Mouse (Mus musculus): ENCODE results near the gene Clpb.
"Not testable (repeated sequence)": the region's sequence is repeated elsewhere in the genome, so short reads cannot be mapped to it uniquely, and the experiment has no call there.

Clpb gene

DNA sequence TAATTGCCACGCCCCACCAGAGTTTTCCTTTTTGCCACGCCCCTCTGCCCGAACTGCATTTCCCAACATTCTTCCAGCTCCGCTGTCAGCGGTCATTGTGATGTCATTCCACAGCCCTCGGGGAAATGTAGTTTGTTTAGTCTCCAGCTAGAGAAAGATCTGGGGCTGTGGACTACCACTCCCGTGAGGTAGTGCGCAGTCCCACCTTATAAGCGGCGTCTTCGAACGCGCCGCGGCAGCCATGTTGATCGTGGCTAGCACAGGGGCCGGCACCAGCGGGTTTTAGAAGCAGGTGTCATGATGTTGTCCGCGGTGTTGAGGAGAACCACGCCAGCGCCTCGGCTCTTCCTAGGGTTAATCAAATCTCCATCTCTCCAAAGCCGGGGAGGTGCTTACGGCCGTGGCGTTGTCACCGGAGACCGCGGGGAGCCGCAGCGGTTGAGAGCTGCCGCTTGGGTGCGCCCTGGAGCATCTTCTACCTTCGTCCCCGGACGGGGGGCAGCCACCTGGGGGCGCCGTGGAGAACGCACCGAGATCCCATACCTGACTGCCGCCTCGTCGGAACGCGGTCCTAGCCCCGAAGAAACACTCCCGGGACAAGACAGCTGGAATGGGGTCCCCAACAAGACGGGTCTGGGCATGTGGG is at the start of gene Clpb:
Gene Clpb (plus strand): TSS at position 120 of the 646 bp plus-strand sequence.
- DNase-seq: peak; percentile 96

DNA sequence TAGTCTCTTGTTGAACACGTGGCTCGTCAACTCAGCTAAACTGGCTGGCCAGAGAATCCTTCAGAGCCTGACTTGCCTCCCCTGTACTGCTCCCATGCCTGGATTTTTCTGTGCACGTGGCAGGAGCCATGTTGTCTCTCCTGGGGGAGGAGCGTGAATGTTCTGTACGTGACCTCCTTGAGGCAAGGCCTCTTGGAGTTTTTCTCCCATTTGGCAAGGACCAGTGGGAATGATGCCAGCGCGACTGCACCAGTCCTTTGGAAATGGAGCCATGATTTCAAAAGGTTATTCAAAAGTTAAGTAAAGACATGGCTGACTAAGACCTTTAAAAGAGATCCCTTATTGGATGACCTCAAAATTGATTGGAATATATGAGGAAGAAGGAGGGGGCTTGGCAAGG is 48.0 kb upstream of the Clpb start:
- no peak for DNase-seq

DNA sequence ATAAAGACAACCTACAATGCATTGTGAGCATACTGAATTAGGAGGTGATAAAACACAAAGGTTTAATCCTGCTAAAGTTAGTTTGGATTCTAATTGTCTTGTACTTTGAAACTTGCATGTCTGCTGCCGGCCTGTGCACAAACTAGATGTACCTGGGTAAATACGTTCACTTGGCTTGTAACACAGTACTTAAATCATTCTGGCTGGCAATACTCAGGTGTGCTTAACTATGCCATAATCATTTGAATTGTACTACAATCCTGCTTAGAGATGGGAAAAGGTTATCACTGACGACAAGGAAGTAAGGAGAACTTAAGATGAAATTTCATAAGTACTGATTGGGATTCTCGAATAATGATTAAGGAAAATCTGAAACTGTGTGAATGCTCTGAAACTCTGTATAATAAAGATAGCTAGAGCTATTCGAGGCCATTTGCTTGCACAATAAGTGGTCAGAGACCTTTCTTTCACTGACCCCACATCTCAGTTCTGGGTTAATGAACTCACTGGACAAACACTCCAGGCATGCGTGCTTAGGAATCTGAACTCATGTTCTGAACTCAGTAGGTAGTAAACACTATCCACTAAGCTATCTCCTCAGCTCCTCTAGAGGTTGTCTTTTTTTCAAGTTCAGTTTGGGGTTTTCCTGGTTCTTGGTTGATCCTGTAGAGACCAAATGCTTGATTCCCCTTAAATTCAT is 47.1 kb upstream of the Clpb start:
- DNase-seq: no peak

DNA sequence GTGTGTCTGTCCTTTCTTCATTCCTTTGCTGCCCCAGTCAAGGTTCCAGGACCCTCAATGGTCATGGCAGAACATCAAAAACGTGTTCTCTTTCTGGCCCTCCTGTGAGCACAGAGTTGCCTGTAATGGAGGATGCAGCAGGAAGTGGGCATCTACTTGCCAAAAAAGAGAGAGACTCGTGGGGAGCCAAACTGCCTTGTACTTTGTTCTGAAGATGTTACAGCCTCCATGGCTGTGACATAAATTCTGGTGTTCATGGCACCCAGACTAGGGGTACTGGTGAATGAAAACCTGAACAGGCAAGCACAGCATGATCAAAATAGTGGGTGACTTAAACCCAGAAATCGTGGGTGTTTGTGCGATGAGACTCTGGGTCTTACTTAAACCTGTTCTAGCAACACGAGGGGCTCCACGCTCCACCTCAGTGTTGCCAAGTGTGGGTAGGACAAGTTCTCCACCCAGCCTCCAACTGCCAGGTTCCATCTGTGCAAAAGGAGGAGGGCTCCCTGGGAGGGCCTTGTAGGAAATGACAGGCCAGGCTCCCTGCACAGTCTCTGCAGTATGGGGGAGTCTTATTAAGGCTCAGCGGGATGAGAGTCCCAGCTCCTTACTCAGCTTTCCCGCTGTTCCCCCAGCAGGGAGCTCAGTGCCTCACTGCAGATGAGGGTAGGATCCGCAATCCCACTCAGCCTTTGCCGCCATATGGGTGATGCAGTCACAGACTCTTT is 45.8 kb upstream of the Clpb start:
- DNase-seq: no peak

DNA sequence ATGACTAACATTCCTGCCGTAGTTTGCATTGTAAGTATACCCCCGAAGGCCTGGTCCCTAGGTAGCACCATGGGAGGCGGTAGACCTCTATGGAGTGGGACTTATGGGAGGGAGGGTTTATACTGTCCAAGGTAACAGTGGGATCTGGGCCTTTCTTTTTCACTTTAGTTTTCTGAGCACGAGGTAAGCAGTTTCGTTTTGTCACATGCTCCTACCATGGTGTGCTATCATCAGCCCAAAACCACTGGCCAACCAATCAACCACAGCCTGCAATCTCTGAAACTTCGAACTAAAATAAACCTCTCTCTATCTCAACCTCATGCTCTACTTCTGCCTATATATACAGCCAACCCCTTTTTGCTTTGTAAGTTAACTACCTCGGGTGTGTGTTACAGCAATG is 45.2 kb upstream of the Clpb start:
- no peak for DNase-seq

DNA sequence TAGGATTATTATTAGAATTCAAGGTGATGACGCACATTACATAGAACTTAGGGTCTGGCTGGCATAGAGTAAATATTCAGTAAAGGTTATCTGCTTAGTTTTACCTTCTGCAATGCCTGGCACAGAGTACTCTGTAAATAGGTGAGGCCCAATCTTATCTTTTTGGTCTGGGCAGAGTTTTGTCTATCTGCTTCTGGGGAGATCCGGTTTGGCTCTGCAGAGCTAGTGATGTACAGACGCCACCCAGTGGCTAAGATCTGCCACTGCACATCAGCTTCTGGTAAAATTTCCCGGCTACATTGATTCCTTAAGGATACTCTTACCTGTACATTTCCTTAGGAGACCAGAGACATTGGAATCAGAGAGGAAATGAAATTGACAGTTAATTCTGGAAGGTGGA is 43.1 kb upstream of the Clpb start:
- DNase-seq: peak; percentile 50

DNA sequence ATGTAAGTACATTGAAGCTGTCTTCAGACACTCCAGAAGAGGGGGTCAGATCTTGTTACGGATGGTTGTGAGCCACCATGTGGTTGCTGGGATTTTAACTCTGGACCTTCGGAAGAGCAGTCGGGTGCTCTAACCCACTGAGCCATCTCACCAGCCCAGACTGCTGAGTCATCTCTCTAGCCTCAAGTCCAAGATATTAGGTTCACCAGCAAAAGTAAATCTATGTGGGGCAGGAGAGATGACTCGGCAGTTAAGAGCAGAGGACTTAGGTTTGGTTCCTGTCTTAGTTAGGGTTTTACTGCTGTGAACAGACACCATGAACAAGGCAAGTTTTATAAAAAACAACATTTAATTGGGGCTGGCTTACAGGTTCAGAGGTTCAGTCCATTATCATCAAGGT is 41.6 kb upstream of the Clpb start:
- not testable (repeated sequence) for DNase-seq

DNA sequence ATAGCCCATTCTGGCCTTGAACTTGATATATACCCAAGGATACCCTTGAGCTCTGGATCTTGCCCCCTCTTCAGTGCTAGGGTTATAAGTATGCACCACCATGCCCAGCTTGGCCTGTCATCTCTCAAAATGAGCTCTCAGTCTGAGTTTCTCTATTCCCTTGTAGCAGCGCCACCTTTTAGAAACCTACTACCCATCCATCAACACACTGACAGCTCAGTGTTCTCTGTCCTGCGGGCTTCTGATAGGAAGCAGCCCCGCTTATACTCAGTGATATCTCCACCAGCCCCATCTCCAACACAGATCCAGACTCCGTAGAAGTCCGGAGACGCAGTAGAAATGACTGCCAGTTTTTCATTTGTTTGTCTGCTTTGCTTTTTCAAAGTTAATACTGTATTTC is 39.1 kb upstream of the Clpb start:
- DNase-seq: no peak

DNA sequence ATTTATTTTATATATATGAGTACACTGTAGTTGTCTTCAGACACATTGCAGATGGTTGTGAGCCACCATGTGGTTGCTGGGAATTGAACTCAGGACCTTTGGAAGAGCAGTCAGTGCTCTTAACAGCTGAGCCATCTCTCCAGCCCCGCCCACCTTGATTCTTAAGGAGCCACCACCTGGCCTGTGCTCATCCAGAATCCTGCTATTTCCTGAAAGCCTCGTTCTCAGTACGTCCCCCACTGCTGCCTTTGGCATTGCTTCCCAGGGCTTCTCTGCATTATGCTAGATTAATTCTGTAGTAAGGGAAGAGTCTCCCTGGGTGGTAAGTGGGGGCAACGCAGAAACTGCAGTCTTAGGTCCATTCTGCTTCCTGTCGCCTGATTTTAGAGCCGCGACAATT is 36.3 kb upstream of the Clpb start:
- DNase-seq: not testable (repeated sequence)

DNA sequence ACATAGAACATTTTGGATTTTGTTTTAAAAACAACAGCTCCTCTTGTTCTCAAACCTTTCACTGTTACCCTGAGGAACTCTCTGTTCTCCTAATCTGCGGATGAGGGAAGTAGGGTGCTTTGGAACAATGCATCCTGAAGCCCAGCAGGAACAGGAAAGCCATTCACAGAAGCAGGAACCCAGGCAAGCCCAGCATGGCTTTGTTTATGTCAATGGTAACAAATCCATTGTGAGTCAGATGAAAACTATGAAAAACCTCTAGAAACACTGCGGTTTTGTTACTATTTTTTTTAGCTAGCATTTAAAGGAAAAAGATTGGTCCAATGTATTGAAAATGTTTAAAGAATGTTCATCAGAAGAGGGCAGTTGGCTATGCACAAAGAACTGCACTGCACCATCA is 35.0 kb upstream of the Clpb start:
- DNase-seq: no peak

DNA sequence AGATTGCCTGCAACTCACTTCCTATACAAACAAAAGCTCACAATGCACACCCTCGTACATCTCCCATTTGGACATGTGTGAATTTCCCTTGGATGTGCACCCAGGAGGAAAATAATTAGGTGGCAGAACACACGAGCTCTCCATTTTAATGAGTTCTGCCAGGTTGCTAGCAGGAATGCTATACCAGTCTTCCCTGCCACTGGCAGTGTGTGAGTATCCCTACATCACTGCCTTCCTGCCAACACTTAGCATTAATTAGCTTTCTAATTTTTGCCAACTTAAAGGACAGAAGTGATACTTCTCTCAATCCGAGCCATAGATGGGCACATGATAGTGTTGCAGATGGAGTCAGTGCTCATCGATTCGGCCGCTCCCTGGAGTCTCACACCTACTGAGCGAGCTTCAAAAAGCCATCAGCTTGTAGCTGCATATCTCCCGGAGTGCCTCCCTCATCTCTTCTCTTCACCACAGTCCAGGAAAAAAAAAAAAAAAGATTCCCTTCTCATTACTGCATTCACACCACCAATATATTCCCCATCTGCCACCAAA is 29.7 kb upstream of the Clpb start:
- no peak for DNase-seq

DNA sequence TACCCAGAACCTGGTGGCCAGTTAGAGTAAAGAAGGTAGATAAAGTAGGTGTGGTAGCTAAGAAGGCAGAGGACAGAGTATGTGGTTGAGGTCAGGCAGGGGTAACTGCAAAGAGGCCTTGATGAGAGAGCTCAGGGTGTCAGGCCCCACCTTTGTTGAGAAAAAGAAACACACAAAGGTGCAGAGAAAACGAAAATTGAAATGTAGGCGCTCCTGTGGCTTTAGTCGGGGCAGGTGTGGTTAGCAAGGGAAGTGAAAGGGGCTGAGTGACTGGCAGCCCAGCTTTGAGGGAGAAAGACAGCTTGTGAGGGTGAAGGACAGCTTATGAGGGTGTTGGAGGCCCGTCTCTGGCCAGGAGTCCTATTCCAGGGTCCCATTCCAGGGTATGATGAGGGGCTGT is 28.9 kb upstream of the Clpb start:
- DNase-seq: no peak

DNA sequence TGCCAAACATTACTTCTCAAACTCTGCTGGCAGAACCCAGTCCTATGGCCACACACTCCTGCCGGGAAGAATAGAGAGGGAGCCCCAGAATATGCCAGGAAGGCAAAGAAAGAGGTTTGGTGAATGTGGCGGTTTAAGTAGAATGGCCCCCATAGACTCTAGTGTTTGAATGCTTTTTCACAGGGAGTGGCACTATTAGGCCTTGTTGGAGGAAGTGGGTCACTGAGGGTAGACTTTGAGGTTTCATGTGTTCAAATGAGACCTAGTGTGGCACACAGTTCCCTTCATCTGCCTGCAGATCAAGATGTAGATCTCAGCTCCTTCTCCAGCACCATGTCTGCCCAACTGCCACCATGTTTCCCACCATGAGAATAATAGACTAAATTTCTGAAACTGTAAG is 27.4 kb upstream of the Clpb start:
- DNase-seq: no peak

DNA sequence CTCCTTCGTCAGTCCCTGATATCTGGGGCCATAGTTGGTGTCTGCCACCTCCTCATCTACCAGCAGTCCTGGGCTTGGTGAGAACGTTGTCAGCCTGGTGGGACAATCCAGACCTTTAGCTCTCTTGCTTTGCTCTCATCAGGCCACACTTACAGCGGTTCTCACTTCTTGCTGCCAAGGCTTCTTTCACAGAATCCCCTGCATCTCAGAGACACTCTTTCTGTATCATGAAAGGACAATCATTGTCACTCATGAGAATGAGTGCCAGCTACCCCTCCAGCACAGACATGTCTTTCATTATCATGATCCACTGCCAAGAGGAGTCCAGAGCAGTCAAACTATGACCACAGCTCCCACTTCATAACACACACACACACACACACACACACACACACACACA is 19.6 kb upstream of the Clpb start:
- DNase-seq: no peak

DNA sequence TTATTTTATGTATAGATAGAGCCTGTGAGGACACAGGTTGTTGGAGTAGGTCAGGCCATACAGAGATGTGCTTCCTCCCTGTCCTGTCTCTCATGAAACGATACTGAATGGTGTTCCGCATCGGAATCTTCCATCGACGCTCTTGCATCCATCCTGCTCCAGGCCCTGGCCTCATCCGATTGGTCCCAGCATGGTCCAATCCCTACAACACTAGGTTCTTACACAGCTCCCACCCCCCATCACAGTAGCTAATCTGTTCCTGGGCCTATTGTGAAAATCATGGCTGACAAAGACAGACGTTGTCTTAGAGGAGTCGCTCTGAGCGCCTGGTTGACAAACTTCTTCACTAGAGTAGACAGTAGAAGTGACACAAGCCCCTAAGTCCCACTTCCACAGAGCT is 13.7 kb upstream of the Clpb start:
- no peak for DNase-seq

DNA sequence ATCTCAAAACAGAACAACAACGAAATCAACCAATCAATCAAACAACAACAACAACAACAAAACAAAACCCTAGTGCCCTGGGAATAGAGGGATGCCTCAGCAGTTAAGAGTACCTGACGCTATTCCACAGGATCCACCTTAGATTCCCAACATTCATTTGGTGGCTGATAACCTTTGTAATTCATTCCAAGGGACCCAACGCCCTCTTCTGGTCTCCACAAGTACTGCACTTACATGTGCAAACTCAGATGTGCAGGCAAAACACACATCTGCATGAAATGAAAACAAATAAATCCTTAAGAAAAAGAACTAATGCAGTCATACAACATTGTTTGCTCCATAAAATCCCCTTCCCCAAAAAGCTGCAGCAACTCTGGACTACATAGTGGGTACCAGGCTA is 12.9 kb upstream of the Clpb start:
- no peak for DNase-seq

DNA sequence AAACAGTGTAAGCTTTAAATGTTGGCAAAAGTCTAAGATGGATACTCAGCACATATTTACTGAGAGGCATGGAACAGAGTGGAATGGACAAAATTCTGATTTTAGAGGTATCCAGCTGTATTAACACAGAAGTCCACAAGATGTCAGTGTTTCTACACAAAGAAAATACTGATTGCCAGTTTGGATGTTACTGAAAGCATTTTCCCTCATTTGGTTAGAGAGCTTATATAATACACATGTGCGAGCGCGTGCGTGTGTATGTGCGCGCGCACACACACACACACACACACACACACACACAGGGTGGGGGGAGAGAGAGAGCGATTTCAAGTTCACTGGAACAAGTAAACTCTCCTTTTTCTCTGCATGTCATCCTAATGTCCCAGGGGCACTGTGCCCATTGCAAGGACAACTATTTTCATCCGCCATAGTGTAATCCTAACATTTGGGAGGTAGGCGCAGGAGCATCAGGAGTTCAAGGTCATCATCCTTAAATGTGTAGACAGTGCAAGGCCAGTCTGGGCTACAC is 9.7 kb upstream of the Clpb start:
- peak; percentile 14 for DNase-seq

DNA sequence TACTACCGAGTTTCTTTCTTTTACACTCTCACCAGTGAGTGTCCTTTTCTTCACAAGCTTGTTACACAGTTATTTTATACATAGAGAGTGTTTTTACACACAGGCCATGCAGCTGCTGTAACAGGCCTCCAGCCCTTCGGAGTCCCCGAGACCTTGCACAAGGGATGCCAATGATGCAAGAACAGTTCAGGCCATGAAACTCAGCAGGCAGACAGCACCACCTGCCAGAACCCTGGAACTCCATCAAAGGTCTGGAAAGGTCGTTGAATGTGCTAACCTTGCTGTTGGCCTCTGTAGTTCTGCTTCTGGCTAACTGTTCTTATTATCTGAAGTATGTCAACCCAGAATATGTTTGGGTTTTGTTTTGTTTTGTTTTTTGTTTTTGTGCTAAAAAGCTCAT is 8.5 kb upstream of the Clpb start:
- DNase-seq: no peak

DNA sequence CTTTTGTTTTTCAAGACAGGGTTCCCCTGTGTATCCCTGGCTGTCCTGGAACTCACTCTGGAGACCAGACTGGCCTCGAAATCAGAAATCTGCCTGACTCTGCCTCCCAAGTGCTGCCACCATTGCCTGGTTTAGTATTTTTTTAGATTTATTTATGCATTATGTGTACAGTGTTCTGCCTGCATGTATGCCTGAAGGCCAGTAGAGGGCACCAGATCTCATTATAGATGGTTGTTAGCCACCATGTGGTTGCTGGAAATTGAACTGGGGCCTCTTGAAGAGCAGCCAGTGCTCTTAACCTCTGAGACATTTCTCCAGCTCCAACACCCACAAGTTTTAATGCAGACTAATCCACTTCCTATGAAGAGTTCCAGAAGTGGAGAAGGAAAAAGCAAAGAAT is 1.4 kb upstream of the Clpb start:
- no peak for DNase-seq

DNA sequence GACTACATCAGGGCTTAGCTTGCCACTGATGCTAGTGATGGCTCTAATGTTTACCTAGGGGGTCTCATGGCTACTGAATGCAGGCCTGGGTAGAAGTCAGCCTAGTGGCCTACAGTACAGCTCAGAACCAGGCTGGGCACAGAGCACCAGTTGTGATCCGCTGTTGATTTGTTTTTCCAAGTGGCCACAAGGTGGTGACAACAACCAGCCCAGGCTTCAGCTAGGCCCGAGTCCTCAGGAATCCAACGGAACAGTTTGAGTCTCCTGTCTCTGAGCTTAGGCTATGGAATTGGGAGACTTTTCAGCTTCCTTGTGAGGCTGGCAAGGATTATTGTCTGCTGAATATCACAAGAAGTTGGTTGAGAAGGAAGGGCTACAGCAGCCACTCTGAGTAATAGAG is 3.1 kb downstream of the Clpb start:
- peak; percentile 62 for DNase-seq

DNA sequence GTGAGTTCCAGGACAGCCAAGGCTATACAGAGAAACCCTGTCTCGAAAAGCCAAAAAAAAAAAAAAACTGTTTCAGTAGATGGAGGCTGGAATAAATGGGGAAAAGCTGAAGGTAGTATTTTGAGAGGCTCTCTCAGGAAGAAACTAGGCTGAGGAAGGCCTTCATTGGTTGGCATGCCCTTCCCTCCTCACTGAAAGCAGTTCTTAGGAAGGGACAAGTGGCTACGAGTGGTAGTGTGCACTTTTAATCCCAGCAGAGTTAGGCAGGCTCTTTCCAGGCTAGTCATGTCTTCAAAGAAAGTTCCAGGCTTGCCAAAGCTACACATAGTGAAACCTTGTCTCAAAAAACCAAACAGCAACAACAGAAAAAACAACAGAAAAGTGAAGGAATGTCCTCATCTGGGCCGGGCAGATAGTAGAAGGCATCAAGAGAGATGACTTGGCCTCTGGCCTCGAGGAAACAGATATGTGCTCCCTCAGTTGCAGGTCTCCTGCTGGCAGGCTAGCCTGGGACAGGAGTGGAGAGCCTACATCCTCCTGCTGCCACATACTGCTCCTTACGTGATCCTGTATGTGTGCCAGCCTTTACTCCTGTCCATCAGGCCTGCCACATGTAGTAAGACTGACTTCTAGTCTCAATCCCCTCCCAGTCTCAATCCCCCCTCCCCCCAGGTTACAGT is 8.3 kb downstream of the Clpb start:
- no peak for DNase-seq

DNA sequence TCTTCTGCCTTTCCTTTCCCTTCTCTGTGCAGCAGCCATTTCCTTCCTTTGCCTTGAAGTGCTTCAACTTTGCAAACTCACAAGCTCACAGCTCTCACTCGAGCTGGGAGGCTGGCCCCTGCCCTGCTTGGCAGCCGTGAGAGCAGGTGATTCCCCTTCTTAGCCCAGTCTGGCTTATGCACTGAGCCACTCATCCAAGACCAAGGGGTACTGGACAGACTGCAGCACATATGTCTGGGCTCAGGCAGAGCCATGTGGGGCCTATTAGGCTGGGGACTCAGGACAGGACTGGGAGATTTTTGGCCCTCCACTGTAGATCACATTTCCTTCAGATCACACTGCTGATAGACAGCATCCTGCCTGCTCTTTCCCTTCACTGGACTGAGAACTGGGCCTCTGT is 10.1 kb downstream of the Clpb start:
- peak; percentile 43 for DNase-seq
